23 mouse cellular contexts compared by ENCODE assay signal in the genomic region with DNA sequence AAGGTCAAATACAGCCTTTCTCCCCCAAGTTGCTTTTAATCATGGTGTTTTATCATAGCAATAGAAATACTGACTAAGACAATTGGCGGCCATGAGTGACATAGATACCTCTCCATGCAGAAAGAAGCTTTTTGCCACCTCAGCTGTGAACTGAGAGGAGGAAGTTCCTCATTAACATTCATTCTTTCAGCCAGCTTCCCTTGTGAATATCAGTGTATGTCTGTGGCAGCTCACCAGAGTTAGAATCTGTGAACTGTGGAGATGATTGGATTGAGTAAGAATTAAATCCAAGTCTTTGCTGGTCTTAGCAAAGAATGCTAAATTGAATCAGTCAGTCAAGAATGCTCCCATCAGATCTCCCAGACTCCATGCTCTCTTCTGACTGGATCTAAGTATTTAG.
"Had no signal": no experiment of that assay in that cellular context is flagged by ENCODE, and none has a peak within 500 bp of the region (broad histone marks: within the 10 kb centered on the region; RNA-seq: fewer than 3 reads in every experiment).

No protein-coding gene starts in this region.

- DNase-seq: liver, postnatal 0 days; lung, adult 2 months; lung, postnatal 14 days; lung, postnatal 36 days; midbrain, embryonic 14.5 days; retina, postnatal 1 day; right cerebral cortex, postnatal 25 days; right cerebral cortex, postnatal 4 days; thymus, adult 2 months; thymus, postnatal 25 days; thymus, postnatal 4 days had no signal

- H3K4me1 ChIP-seq: liver, embryonic 15.5 days; lung, embryonic 15.5 days; megakaryocyte, embryonic 14.5 days; neural tube, embryonic 13.5 days; neural tube, embryonic 15.5 days; stomach, embryonic 15.5 days had no signal

- H3K4me2 ChIP-seq: liver, embryonic 15.5 days; lung, embryonic 15.5 days; midbrain, embryonic 11.5 days; neural tube, embryonic 13.5 days; neural tube, embryonic 15.5 days; stomach, embryonic 15.5 days had no signal

- H3K9me3 ChIP-seq: liver, embryonic 15.5 days; lung, embryonic 15.5 days; neural tube, embryonic 13.5 days; neural tube, embryonic 15.5 days; stomach, embryonic 15.5 days had no signal

- H3K27me3 ChIP-seq: liver, embryonic 15.5 days; lung, embryonic 15.5 days; megakaryocyte, embryonic 14.5 days; neural tube, embryonic 13.5 days; neural tube, embryonic 15.5 days; stomach, embryonic 15.5 days had no signal

- H3K4me3 ChIP-seq: liver, embryonic 15.5 days; lung, embryonic 15.5 days; megakaryocyte, embryonic 14.5 days; myocyte; neural tube, embryonic 13.5 days; neural tube, embryonic 15.5 days; stomach, embryonic 15.5 days had no signal

- H3K36me3 ChIP-seq: liver, embryonic 15.5 days; lung, embryonic 15.5 days; neural tube, embryonic 13.5 days; neural tube, embryonic 15.5 days; stomach, embryonic 15.5 days had no signal

- H3K9ac ChIP-seq: liver, embryonic 15.5 days; liver, postnatal 0 days; lung, embryonic 15.5 days; neural tube, embryonic 13.5 days; neural tube, embryonic 15.5 days; stomach, embryonic 15.5 days had no signal

- H3K27ac ChIP-seq: liver, embryonic 15.5 days; lung, embryonic 15.5 days; macrophage; neural tube, embryonic 13.5 days; neural tube, embryonic 15.5 days; stomach, embryonic 15.5 days; stomach, postnatal 0 days had no signal

- ATAC-seq: liver, postnatal 0 days; lung, postnatal 0 days; midbrain, embryonic 16.5 days had no signal
